Comparison of ENCODE assay signal across 8 mouse cellular contexts in genomic region chr6:48048426-48049272, GRCm38 (mm10). TPM values are rescaled to one million over a fixed set of nuclear protein-coding genes. Genes with fewer than 3 reads are reported as not detected.
DNase-seq lines count a peak whose midpoint lies in the region; ATAC-seq and TF ChIP-seq lines count a peak whose summit lies in the region.

Gene Zfp777, minus strand, starts transcription at chr6:48048911.

- H3K4me1 ChIP-seq in cortical plate, adult 2 months (ENCODE audit: control insufficient read depth, insufficient read depth, low read length) = no peaks in the 10 kb centered on the region

- peak; percentile 39; the same call in 1 of the 2 replicates for TF ChIP-seq POLR2A in cortical plate, adult 2 months (IDR thresholded peaks at IDR 0.05; ENCODE audit: extremely low read depth, insufficient read depth, low read length)

- peak; percentile 89 for ATAC-seq in megakaryocyte-erythroid progenitor cell, adult 5-6 weeks (replicated peaks; ENCODE audit: low FRiP score, low TSS enrichment, poor library complexity, severe bottlenecking)

- intact Hi-C loops in left cerebral cortex, postnatal 10 days (cut with DNase I) = no loop called here

- peak within 1 kb of the TSS; percentile 83 for H3K4me3 ChIP-seq in cortical plate, adult 2 months (ENCODE audit: insufficient read depth, low read length)

- DNase-seq in adipocyte (ENCODE audit: low spot score) = peak; percentile 82
- peak; percentile 70 to 76 for DNase-seq in gastrocnemius, adult 8-10 months (ENCODE audit: low spot score in 2 of 2)
- peak; percentile 14 for DNase-seq in hindlimb bud, embryonic 11.5 days (ENCODE audit: extremely low spot score, low read depth, low spot score)
- DNase-seq in left cerebral cortex, postnatal 10 days (ENCODE audit: extremely low spot score in 1 of 2, low spot score in 2 of 2) = peak; percentile 78 to 90
- peak; percentile 82 for DNase-seq in right cerebral cortex, postnatal 25 days
- peak; percentile 82 to 85 for DNase-seq in urinary bladder, postnatal 4 days (ENCODE audit: low spot score in 2 of 2)

- H3K27ac ChIP-seq in cortical plate, adult 2 months (ENCODE audit: insufficient read depth, low read length) = peak within 1 kb of the TSS; percentile 38

- TF ChIP-seq CTCF in cortical plate, adult 2 months (IDR thresholded peaks at IDR 0.05; ENCODE audit: extremely low read depth, insufficient read depth, low read length) = 0 out of 2 replicates have a peak, but pooled peaks have one; percentile 13

RNA-seq across cellular contexts. Expression of gene Zfp777, which starts in this region (rescaled TPM):
- polyA plus RNA-seq in cortical plate, adult 2 months (2012; rRNA removed) = 18.1 and 18.9 TPM in 2 replicates
- 10 to 100 TPM; 20.6 to 24.3 (median 22.9) TPM for total RNA-seq in gastrocnemius, adult 8-10 months (2022)
- total RNA-seq in left cerebral cortex, postnatal 10 days (2021) = 10 to 100 TPM; 36.3 to 42.1 TPM
- 13.3 and 33.3 TPM in 2 replicates for total RNA-seq in megakaryocyte-erythroid progenitor cell, adult 5-6 weeks (2014; fragmentation: Nextera tagmentation)
- total RNA-seq in megakaryocyte-erythroid progenitor cell, adult 5-6 weeks (2017) = 20.2 and 35.0 TPM in 2 replicates

Comparison
In these comparisons a context has a peak if more than half of its experiments do, and no peak if none do; other contexts are left out.
1. Peak in every context shown above with its lines: DNase-seq, ATAC-seq, H3K4me3 ChIP-seq and H3K27ac ChIP-seq.
2. DNase-seq: peak in every context shown above with its lines; median percentile 84 in left cerebral cortex, postnatal 10 days; 84 in urinary bladder, postnatal 4 days; 82 in adipocyte; 82 in right cerebral cortex, postnatal 25 days; 73 in gastrocnemius, adult 8-10 months; 14 in hindlimb bud, embryonic 11.5 days.